ENCODE assay signal across 16 mouse cellular contexts in genomic region chr4:145314836-145315467, GRCm38 (mm10). TPM values are rescaled to one million over a fixed set of nuclear protein-coding genes. Genes with fewer than 3 reads are reported as not detected.
DNase-seq lines count a peak whose midpoint lies in the region; ATAC-seq and TF ChIP-seq lines count a peak whose summit lies in the region.
"Had no signal": no experiment of that assay in that cellular context is flagged by ENCODE, and none has a peak within 500 bp of the region (broad histone marks: within the 10 kb centered on the region; RNA-seq: fewer than 3 reads in every experiment).

Tnfrsf8 (minus strand) TSS chr4:145315164.

- H3K9me3 ChIP-seq in limb, embryonic 13.5 days: no peaks in the 10 kb centered on the region
- no peaks in the 10 kb centered on the region for H3K9me3 ChIP-seq in limb, embryonic 10.5 days (replicated peaks)
- H3K9me3 ChIP-seq in intestine, postnatal 0 days (ENCODE audit: control insufficient read depth): no peaks in the 10 kb centered on the region
- H3K9me3 ChIP-seq: neural tube, embryonic 13.5 days had no signal

- H3K36me3 ChIP-seq in limb, embryonic 13.5 days: no peaks in the 10 kb centered on the region
- no peaks in the 10 kb centered on the region for H3K36me3 ChIP-seq in limb, embryonic 10.5 days
- H3K36me3 ChIP-seq in intestine, postnatal 0 days (ENCODE audit: control insufficient read depth, insufficient read depth): no peaks in the 10 kb centered on the region
- H3K36me3 ChIP-seq: forebrain, embryonic 10.5 days; neural tube, embryonic 13.5 days had no signal

- no peak for TF ChIP-seq CTCF in intestine, postnatal 0 days (IDR thresholded peaks at IDR 0.05; ENCODE audit: low read depth)

- H3K4me3 ChIP-seq in limb, embryonic 13.5 days: no peak within 1 kb of the TSS
- no peak within 1 kb of the TSS for H3K4me3 ChIP-seq in limb, embryonic 10.5 days
- no peak within 1 kb of the TSS for H3K4me3 ChIP-seq in intestine, postnatal 0 days (ENCODE audit: low read depth, low read length)
- H3K4me3 ChIP-seq: forebrain, embryonic 10.5 days; neural tube, embryonic 13.5 days had no signal

- H3K9ac ChIP-seq in limb, embryonic 13.5 days: no peak within 1 kb of the TSS
- H3K9ac ChIP-seq in intestine, postnatal 0 days (ENCODE audit: low read depth, low read length): no peak within 1 kb of the TSS
- H3K9ac ChIP-seq: liver, postnatal 0 days; neural tube, embryonic 13.5 days had no signal

- DNase-seq in limb, embryonic 10.5 days (ENCODE audit: low spot score): no peak
- DNase-seq in ES-CJ7 (ENCODE audit: low read depth, low spot score): peak; percentile 61
- DNase-seq in thymus, postnatal 25 days: peak; percentile 76
- no peak for DNase-seq in right cerebral cortex, adult 18-20 months
- no peak for DNase-seq in heart, postnatal 36 days
- DNase-seq: adrenal gland, postnatal 10 days; cerebellum, adult 11 months; embryo, embryonic 11 days; gastrocnemius, postnatal 25 days; left cerebral cortex, postnatal 4 days; liver, postnatal 0 days; right cerebral cortex, postnatal 4 days had no signal

- no peak within 1 kb of the TSS for H3K27ac ChIP-seq in limb, embryonic 13.5 days
- no peak within 1 kb of the TSS for H3K27ac ChIP-seq in limb, embryonic 10.5 days
- no peak within 1 kb of the TSS for H3K27ac ChIP-seq in intestine, postnatal 0 days (ENCODE audit: low read depth, low read length)
- H3K27ac ChIP-seq: forebrain, embryonic 10.5 days; neural tube, embryonic 13.5 days had no signal

- intact Hi-C loops in heart, postnatal 36 days (cut with DNase I): no loop called here

- WGBS in limb, embryonic 13.5 days: 3% methylated on average over 24 of the region's 24 CpGs
- 2% methylated on average over 24 of the region's 24 CpGs for WGBS in limb, embryonic 10.5 days
- 3% methylated on average over 24 of the region's 24 CpGs for WGBS in intestine, postnatal 0 days

- H3K4me1 ChIP-seq in limb, embryonic 13.5 days: no peaks in the 10 kb centered on the region
- H3K4me1 ChIP-seq in limb, embryonic 10.5 days: no peaks in the 10 kb centered on the region
- H3K4me1 ChIP-seq in intestine, postnatal 0 days (replicated peaks; ENCODE audit: control insufficient read depth, insufficient read depth, low read length): no peaks in the 10 kb centered on the region
- H3K4me1 ChIP-seq: neural tube, embryonic 13.5 days had no signal

- H3K4me2 ChIP-seq in limb, embryonic 13.5 days (replicated peaks): peak within 1 kb of the TSS; percentile 14; the same call in 1 of the 2 replicates
- H3K4me2 ChIP-seq in intestine, postnatal 0 days (replicated peaks; ENCODE audit: low read depth): 0 out of 2 replicates have a peak within 1 kb of the TSS, but pooled peaks have one; percentile 24
- H3K4me2 ChIP-seq: neural tube, embryonic 13.5 days had no signal

- no peak for ATAC-seq in limb, embryonic 13.5 days (ENCODE audit: low FRiP score, low read depth)
- no peak for ATAC-seq in intestine, postnatal 0 days
- ATAC-seq: liver, postnatal 0 days had no signal

- H3K27me3 ChIP-seq in limb, embryonic 13.5 days: peaks cover 32% of the 10 kb centered on the region
- peaks cover 30% of the 10 kb centered on the region for H3K27me3 ChIP-seq in limb, embryonic 10.5 days (ENCODE audit: low read depth, poor library complexity, severe bottlenecking)
- H3K27me3 ChIP-seq in intestine, postnatal 0 days (replicated peaks; ENCODE audit: control insufficient read depth, insufficient read depth, low read length): peaks cover 13% of the 10 kb centered on the region

RNA-seq across cellular contexts. Expression of gene Tnfrsf8, which starts in this region (rescaled TPM):
- 0.10 and 0.18 TPM in 2 replicates for polyA plus RNA-seq in limb, embryonic 13.5 days (2015; fragmentation: Nextera tagmentation; extraction: Ambion mirVana)
- polyA plus RNA-seq in limb, embryonic 10.5 days (2016; fragmentation: Nextera tagmentation; extraction: Ambion mirVana): 0.05 TPM in 1 of 2 replicates, not detected in the other
- polyA plus RNA-seq in intestine, postnatal 0 days (2015; fragmentation: Nextera tagmentation; extraction: Ambion mirVana): 0.04 and 0.08 TPM in 2 replicates
- total RNA-seq in heart, postnatal 36 days (2021): under 1 TPM in 1 of 2 experiments, not detected in 1; 0.11 TPM
- polyA plus RNA-seq: neural tube, embryonic 13.5 days had no signal

Comparison
In these comparisons a context has a peak if more than half of its experiments do, and no peak if none do; other contexts are left out.
1. DNase-seq: peak in ES-CJ7 (single experiment) and thymus, postnatal 25 days (single experiment); none in limb, embryonic 10.5 days (single experiment), right cerebral cortex, adult 18-20 months (single experiment) and heart, postnatal 36 days (0 of 2).